Mouse (Mus musculus) heart, postnatal 0 days (tissue): ENCODE results near the gene Mfn2. TPM values are rescaled to one million over a fixed set of nuclear protein-coding genes. Genes with fewer than 3 reads are reported as not detected.

Experiments used
- ATAC-seq: fragments of 200-750 bp; cut with Nextera tagmentation; 2 replicates; pipeline ENCODE4 v1.8.0; 2017; ENCODE audit warnings: low read depth, moderate number of reproducible peaks, moderate library complexity; ENCODE audit not compliant: insufficient read depth
- DNase-seq: peaks from one replicate; pipeline ENCODE4 v3.0.0-alpha.2; 2016; ENCODE audit warnings: low spot score
- H3K27ac ChIP-seq: fragments of 300-500 bp; sonication (generic); 2 replicates; pipeline ENCODE4 v1.5.1; 2014; ENCODE audit warnings: low read depth, mild to moderate bottlenecking
- H3K27me3 ChIP-seq: fragments of 300-500 bp; sonication (generic); 2 replicates; pipeline ENCODE4 v1.6.1; 2014; ENCODE audit warnings: low read length, mixed read lengths; ENCODE audit not compliant: control insufficient read depth, insufficient read depth
- H3K36me3 ChIP-seq: fragments of 300-500 bp; sonication (generic); replicated peaks from 2 replicates; pipeline ENCODE4 v1.6.1; 2014; ENCODE audit warnings: low read length, mixed read lengths; ENCODE audit not compliant: control insufficient read depth, insufficient read depth
- H3K4me1 ChIP-seq: fragments of 300-500 bp; sonication (generic); 2 replicates; pipeline ENCODE4 v1.6.1; 2014; ENCODE audit warnings: antibody characterized with exemption; ENCODE audit not compliant: control insufficient read depth, insufficient read depth
- H3K4me2 ChIP-seq: fragments of 300-500 bp; sonication (generic); 2 replicates; pipeline ENCODE4 v1.6.1; 2014; ENCODE audit warnings: low read depth, mild to moderate bottlenecking, low read length, moderate library complexity
- H3K4me3 ChIP-seq: fragments of 300-500 bp; sonication (generic); 2 replicates; pipeline ENCODE4 v1.5.1; 2014; ENCODE audit warnings: low read depth, low read length
- H3K9ac ChIP-seq: fragments of 300-500 bp; sonication (generic); replicated peaks from 2 replicates; pipeline ENCODE4 v1.6.1; 2014; ENCODE audit warnings: low read depth, low read length, mixed read lengths
- H3K9me3 ChIP-seq: fragments of 300-500 bp; sonication (generic); replicated peaks from 2 replicates; pipeline ENCODE4 v1.6.1; 2016; ENCODE audit warnings: low read length; ENCODE audit not compliant: control insufficient read depth
- CTCF ChIP-seq: IDR thresholded peaks from 2 replicates; pipeline ENCODE4 v1.5.1; 2016; ENCODE audit warnings: antibody characterized with exemption, control low read depth, low read depth
- EP300 ChIP-seq: IDR thresholded peaks from 2 replicates; pipeline ENCODE4 v1.6.1; 2016; ENCODE audit warnings: antibody characterized with exemption, low read depth
- WGBS: fragments of 180-500 bp; shearing (Covaris S2); extraction: QIAGEN DNeasy Blood & Tissue Kit; methylation state at CpG from one replicate; pipeline ENCODE4 v1.1.7; 2014; 5-methylcytosine and 5-hydroxymethylcytosine counted together
- polyA plus RNA-seq: library from polyadenylated mRNA; unstranded; fragments of >200 nt; fragmentation: Nextera tagmentation; extraction: Ambion mirVana; gene quantifications from 2 replicates; pipeline ENCODE4 v1.2.1, GENCODE M21; 2015
- total RNA-seq: library from RNA; depleted of rRNA; stranded (reverse); fragments of >200 nt; gene quantifications from 2 replicates; pipeline ENCODE4 v1.2.3, GENCODE M21; 2014; ENCODE audit warnings: low replicate concordance

Mfn2 gene
- total and polyA plus RNA-seq, 2 experiments from 2014 or later, result 230 to 256 TPM

DNA sequence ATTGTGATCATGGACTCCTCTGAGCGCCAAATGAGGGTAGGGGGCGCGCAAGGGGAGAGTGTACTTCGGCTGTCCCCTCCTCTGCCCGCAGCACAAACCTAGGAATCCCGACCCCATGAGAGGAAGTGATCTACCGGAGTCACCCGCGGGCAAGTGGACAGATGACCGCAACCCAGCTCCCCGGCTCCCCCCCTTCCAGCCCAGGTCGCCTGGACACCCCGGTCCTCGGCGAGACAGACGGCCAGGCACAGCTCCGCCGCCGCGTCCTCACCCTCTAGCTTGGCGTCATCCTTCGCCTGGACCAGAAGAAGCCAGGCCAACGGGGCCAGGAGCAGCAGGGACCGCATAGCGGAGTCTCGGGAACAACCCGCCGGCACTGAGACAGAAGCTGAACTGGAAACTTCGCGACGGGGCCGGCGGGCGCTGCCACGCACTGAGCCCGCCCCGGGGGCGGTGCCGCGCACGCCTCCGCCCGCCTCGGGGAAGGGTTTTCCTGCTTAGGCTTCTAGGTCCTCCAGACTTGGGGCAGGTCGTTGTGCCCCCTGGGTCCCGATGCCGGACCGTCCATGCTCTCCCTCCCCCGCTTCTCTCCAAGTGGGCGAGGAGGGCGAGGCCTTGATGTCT lies 31.9 kb upstream of the Mfn2 start, which contains the start of gene Plod1:
Plod1 (minus strand) TSS at position 437 of the 624 bp plus-strand sequence.
- Histone ChIP-seq H3K4me1 (peaks cover 68% of the 10 kb centered on the region), H3K4me2 (peak within 1 kb of the TSS; percentile 94), H3K4me3 (peak within 1 kb of the TSS; percentile 87), H3K36me3 (peaks cover 9% of the 10 kb centered on the region), H3K27me3 (no peaks in the 10 kb centered on the region), H3K27ac (peak within 1 kb of the TSS; percentile 76), H3K9me3 (no peaks in the 10 kb centered on the region), H3K9ac (peak within 1 kb of the TSS; percentile 88)
- WGBS, result under 1% methylated on average over 50 of the region's 51 CpGs
- TF ChIP-seq CTCF, result no peak
- TF ChIP-seq EP300, result no peak
- peak; percentile 75 for ATAC-seq
- peak; percentile 86 for DNase-seq

DNA sequence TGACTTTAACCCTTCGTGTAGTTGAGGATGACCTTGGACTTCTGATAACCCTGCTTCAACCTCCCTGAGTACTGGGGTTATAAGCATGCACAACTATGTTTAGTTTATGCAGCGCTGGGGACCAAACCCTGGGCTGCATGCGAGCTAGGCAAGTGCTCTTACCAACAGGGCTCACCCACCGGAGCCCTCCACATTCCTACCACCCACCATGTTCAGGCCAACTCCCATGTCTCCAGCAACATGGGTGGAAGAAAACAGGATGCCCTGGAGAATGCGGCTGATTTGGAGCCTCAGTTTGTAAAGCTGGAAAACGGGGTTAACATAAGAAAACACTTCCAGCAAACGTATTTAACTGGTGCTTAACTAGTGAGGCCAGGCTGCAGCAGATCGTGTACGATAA lies 31.4 kb upstream of the Mfn2 start:
- H3K27ac ChIP-seq, result peak overlapping the region; percentile 76
- DNase-seq, result no peak
- H3K27me3 ChIP-seq, result no peaks in the 10 kb centered on the region
- WGBS, result 15% methylated on average over 9 of the region's 9 CpGs
- peak overlapping the region; percentile 94 for H3K4me2 ChIP-seq
- peak overlapping the region; percentile 87 for H3K4me3 ChIP-seq
- peaks cover 67% of the 10 kb centered on the region for H3K4me1 ChIP-seq
- TF ChIP-seq CTCF (no peak), EP300 (no peak)
- no peak for ATAC-seq
- H3K36me3 ChIP-seq, result peaks cover 15% of the 10 kb centered on the region
- peak overlapping the region; percentile 88 for H3K9ac ChIP-seq
- H3K9me3 ChIP-seq, result no peaks in the 10 kb centered on the region

DNA sequence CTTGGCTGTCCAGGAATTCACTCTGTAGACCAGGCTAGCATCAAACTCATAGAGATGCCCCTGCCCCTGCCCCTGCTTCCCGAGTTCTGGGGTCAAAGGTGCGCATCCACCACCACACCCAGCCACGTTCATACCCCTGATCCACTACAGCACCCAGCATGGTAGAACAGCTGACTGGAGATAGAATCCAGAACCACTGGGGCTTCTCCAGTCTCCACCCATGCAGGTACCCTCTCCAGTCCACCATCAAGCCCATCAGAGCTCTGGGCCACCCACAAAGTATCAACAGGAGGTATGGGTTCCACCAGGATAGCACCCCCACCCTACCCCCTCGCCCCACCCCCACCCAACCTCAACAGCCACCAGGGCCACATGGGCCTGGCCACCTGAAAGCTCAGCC lies 30.1 kb upstream of the Mfn2 start:
- 77% methylated on average over 4 of the region's 4 CpGs for WGBS
- Histone ChIP-seq H3K4me3 (no peak overlapping the region), H3K27ac (peak overlapping the region; percentile 46; the same call in 1 of the 2 replicates), H3K4me1 (peaks cover 59% of the 10 kb centered on the region), H3K4me2 (peak overlapping the region; percentile 94), H3K36me3 (peaks cover 25% of the 10 kb centered on the region), H3K27me3 (no peaks in the 10 kb centered on the region), H3K9ac (no peak overlapping the region; the same call in 1 of the 2 replicates), H3K9me3 (no peaks in the 10 kb centered on the region)
- DNase-seq (no peak), ATAC-seq (no peak)
- TF ChIP-seq EP300 (no peak), CTCF (no peak)

DNA sequence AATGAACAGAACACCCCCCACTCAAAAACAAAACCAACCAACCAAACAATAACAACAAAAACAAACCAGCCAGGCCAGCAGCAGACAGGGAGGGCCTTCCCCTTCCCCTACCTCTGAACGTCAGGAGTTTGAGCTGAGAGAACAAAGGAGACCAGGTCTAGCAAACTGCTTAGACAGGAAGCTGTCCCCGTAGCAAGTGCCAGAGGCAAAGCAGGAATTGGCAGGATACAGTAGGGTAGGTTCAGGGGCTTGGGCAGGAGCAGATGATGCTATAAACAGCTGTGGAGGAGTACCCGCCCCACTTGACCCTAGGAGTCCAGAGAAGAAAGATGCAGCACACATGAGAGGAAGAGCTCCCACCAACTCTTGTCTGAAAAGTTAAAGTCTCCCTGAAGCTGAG lies 29.6 kb upstream of the Mfn2 start:
- TF ChIP-seq CTCF (no peak), EP300 (no peak)
- no peak overlapping the region; the same call in 1 of the 2 replicates for H3K9ac ChIP-seq
- H3K27ac ChIP-seq, result peak overlapping the region; percentile 46; the same call in 1 of the 2 replicates
- H3K36me3 ChIP-seq, result peaks cover 30% of the 10 kb centered on the region
- H3K27me3 ChIP-seq, result no peaks in the 10 kb centered on the region
- 43% methylated on average over 3 of the region's 3 CpGs for whole genome bisulfite sequencing
- no peak overlapping the region for H3K4me3 ChIP-seq
- H3K4me1 ChIP-seq, result peaks cover 54% of the 10 kb centered on the region
- ATAC-seq (0 out of 2 replicates have a peak, but pooled peaks have one; percentile 2), DNase-seq (peak; percentile 20)
- H3K4me2 ChIP-seq, result peak overlapping the region; percentile 94
- no peaks in the 10 kb centered on the region for H3K9me3 ChIP-seq

DNA sequence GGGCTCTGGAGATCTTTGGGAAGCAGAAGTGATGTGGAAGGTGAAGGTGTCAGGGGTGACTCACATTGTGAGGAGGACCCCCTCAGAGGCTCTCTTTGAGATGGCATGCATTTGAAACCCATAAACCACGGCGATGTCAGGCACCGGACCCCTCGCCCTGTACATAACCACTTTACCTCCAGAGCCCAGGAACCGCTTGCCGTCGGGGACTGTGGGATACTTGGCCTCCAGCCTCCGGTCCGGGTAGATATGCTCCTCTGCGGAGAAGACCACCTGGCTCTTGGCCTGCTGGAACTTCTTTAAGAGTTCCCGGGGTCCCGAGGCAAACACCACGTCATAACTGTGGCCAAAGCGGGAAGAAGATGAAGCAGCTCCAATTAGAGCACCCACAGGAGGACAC lies 26.4 kb upstream of the Mfn2 start:
- peaks cover 52% of the 10 kb centered on the region for H3K36me3 ChIP-seq
- no peak overlapping the region for H3K27ac ChIP-seq
- no peaks in the 10 kb centered on the region for H3K9me3 ChIP-seq
- ATAC-seq (no peak), DNase-seq (no peak)
- no peak overlapping the region for H3K4me3 ChIP-seq
- H3K27me3 ChIP-seq, result no peaks in the 10 kb centered on the region
- H3K4me1 ChIP-seq, result peaks cover 28% of the 10 kb centered on the region
- H3K9ac ChIP-seq, result no peak overlapping the region
- 96% methylated on average over 14 of the region's 14 CpGs for WGBS
- H3K4me2 ChIP-seq, result no peak overlapping the region
- TF ChIP-seq EP300 (no peak), CTCF (no peak)
